Mouse (Mus musculus): ENCODE results near the gene Fanca.

Gene Fanca

DNA sequence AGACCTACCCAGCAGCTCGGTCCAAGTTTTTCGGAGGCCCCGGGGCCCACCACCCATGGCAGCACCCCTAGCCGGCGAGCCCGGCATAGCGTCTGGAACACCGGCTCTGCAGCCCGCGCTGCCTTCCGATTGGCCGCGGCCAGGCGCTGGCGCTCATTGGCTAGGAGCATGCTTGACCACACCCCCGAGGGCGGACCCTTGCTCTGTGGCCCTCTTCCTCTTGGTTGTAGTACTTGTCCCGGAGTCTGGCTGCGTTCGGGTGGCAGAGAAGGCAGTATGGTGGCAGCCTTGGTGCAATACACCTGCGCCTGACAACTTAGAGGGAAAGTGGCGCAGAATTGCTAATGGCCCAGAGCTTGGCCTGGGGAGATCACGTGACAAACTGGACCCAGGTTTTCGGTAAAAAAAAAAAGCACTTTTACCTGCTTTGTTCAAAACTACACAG, at the start of gene Fanca:
Fanca (minus strand) TSS at position 110 of the 445 bp plus-strand sequence.
- peak; percentile 93 for DNase-seq

DNA sequence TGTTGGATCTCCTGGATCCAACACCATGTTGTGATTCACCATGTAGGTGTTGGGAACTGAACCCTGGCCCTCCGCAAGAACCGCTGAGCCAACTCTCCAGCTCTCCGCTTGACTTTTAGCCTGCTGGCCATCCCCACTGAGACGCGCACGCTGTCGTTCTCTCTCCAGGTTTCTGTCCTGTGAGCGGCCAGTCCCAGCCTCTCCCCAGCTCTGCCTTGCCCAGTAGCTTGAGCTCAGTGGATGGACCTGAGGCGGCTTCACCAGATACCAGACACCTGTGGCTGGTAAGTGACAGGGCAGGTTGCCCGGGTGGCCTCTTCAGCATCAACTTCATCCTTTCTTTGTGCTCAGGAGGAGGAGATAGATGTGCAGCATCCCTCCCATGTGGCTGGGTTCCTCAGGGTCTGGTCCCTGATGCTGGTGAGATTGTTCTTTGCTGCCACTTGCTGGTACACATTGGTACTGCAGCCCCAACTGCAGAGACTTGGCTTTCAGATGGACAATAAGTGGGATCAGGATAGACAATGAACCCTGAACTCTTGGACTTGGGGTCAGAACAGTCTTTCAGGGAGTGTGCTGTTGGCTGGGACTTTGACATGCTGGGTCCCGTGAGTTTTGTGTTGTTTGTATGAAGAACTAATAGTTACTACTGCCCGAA, 42.8 kb upstream of the Fanca start:
- DNase-seq, result peak; percentile 88

DNA sequence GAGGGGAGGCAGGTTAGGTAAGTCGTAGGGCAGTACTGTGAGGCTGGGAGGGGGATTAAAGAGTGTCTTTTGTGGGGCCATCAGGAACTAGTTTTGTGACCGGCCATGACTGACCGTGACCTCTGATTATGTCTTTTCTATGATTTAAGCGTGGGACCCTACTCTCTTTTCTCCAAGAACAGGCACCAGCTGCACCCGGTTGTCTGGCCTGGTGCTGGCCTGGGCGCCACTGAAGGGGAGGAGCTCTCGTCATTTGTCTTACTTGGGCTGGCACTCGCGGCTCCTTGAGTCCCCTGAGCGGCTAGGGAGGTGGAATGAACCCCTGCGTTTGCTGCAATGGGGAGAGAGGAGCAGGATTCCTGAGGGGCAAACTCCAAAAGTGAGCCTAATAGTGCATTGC, 34.8 kb upstream of the Fanca start:
- DNase-seq, result no peak

DNA sequence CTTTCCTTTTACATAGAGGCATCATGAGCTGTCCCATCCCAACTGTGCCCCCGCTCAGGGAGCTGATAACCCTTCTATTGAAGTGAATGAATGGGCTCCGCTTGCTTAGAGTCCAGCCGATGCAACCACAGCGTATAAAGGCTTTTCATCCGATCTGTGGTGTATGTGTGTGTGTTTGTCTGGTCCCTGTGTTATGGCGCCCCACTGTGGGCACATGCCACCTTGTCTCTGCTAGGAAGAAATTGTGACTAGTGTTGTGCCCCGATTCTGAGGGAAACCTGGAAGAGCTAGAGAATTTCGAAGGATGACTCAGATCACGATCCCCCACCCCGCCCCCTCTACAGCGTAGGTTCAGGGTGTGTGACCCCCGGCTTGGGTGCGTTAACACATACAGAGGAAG, 34.4 kb upstream of the Fanca start:
- DNase-seq, result peak; percentile 71

DNA sequence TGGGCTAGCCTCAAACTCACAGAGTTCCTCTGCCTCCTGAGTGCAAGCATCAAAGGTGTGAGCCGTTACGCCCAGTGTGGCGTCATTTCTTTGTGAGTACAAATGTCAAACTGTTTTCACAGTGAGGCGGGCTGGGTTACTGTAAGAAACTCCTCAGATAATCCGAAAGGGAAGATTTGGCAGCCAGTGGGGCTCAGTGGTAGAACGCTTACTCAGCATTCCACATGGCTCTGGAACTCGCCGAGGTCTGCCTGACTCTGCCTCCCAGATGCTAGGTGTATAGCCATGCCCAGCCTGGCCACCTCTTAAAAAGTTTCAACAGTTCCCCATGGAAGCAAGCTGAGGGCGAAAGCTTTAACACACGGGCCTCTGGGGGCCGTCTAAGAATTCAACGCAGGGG, 33.7 kb upstream of the Fanca start:
- no peak for DNase-seq

DNA sequence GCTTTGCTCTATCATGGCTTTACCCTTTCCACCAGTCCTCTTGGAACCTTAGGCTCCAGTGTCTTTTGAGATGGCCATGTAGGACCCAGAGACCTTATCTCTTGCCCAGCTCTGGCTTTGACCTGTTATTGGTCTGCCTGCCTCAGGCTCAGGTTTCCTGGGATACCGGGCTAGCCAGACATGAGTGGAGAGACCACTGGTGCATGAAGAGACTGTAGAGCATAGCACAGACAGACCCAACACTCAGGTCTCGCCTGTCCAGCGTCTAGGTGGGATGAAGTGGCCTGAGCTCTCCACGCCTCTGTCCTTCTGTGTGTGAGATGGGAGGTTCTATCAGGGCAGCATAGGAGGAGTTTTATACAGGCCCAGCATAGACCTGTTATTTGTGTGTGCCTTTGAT, 30.7 kb upstream of the Fanca start:
- DNase-seq, result no peak

DNA sequence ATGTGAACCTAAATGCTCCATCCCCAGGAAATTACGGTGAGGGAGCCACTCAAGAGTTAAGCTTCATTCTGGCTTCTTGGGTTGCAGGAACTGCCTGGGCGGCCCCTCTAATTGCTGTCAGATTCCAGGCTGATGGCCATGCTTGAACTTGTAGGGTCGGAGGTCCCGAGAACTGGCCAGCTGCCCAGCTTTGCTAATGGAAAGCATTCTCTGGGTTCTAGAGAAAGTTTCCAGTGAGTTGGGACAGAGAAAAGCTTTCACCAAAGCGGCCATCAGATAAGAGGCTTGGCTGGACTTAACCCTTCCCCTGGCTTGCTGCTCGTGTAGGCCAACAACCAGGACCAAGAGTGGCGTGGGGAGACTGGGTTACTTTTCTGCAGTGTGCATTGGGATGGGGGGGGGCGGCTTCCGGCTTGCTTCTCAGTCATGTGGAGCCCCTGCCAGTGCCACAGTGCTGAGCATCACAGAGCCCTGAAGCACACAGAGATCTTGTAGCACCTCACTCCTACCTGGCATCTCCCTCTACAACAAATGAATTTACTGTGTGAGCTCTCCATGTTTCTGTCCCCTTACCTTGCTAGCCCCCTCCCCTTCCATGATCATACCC, 30.0 kb upstream of the Fanca start:
- DNase-seq, result peak; percentile 76

DNA sequence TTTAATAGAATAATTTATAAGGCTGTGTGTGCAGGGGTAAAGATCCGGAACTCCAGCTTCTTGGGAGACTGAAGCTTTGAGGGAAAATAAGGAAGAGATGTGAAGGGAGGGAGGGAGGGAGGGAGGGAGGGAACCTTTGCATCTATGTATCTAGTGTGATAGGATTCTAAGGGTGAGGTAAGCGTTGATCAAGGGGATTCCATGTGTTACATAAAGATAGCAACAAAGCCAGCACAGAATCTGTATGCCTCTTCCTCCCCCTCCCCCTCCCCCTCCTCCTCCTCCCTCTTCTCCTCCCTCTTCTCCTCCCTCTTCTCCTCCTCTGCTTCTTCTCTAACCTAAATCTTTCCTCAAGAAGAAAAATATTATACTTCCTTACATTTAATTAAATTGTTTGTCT, 28.9 kb upstream of the Fanca start:
- no peak for DNase-seq

DNA sequence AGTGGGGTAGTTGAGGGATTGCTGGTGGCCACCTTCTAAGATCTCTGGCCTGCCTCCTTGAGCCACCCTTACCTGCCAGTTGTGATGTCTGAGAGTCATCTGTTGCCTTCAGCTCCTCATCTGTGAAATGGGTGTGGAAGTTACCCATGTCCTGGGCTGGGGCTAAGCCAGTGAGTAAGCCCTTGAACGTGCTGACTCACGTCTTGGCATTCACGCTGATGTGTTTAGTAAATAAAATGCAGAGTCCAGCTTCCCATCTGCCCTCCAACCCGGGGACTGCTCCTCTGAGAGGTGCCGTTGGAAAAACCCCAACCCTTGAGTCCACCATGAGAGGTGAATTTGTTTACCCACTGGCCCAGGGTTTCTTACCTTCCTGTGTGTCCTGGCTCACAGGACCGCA, 27.5 kb upstream of the Fanca start:
- DNase-seq, result no peak

DNA sequence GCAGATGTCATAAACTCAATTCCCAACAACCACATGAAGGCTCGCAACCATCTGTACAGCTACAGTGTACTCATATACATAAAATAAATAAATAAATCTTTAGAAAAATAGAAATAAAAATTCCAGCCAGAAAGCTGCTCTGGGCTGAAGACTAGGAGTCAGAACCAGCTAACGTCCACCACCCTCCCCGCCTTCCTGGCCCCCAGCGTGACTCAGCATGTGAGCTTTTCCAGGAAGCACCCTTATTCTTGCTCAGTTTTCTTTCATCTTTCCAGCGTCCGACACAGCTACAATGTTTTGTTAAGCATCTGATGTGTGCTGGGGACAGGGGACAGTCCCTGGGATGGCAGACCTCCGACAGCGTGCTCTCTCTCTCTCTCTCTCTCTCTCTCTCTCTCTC, 26.8 kb upstream of the Fanca start:
- DNase-seq, result no peak

DNA sequence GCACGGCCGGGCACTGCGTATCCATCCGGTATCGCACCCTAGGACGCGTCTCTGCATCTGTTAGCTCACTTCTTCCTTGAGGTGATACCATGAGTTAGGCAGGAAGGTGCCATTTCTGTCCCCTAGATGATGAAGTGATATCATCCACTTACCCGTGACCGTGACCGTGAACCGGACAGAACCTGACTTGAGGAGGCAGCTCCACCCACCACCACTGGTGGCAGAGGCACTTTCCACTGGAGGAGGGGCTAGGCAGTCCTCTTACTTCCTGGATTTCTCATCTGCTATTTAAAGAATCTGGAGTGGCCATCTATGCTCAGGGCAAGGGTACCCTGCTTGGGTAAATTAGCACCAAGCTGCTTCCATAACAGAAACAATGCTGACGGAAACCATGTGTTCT, 25.0 kb upstream of the Fanca start:
- no peak for DNase-seq

DNA sequence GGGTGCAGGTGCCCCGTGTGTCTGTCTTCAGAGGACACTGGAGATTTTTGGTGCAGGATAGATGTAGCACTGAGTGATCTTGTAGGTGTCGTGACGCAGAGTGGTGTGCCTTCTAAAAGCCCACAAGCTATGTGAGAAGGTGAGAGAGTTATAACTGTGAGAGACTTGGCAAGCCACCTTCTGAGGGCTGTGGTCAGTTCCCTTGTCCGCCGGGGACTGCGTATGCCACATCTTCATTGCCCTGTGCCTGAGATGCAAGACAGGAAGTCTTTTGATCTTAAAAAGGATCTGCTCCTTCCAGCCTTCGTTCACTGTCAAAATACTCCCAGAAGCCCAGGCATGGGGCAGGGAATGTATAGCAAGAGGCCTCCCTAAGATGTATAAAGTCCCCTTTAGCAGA, 24.5 kb upstream of the Fanca start:
- no peak for DNase-seq

DNA sequence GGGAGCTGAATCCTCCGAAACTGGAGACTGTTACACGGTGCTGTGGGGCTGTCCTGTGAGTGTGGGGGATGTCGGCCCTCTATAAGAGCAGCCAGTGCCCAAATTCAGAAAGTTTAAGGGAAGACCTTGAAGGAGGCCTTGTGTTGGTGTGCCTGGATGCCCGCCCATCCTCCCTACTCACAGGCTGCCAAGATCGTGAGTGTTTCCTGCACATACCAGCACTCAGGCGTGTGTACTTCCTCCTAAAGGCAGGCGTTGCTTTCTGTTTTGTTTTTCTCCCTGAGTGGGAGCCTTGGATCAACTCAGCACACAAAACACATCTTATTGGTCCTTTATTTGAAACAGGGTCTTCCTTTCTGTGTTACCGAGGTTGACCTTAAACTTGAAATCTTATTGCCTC, 23.9 kb upstream of the Fanca start:
- DNase-seq, result no peak

DNA sequence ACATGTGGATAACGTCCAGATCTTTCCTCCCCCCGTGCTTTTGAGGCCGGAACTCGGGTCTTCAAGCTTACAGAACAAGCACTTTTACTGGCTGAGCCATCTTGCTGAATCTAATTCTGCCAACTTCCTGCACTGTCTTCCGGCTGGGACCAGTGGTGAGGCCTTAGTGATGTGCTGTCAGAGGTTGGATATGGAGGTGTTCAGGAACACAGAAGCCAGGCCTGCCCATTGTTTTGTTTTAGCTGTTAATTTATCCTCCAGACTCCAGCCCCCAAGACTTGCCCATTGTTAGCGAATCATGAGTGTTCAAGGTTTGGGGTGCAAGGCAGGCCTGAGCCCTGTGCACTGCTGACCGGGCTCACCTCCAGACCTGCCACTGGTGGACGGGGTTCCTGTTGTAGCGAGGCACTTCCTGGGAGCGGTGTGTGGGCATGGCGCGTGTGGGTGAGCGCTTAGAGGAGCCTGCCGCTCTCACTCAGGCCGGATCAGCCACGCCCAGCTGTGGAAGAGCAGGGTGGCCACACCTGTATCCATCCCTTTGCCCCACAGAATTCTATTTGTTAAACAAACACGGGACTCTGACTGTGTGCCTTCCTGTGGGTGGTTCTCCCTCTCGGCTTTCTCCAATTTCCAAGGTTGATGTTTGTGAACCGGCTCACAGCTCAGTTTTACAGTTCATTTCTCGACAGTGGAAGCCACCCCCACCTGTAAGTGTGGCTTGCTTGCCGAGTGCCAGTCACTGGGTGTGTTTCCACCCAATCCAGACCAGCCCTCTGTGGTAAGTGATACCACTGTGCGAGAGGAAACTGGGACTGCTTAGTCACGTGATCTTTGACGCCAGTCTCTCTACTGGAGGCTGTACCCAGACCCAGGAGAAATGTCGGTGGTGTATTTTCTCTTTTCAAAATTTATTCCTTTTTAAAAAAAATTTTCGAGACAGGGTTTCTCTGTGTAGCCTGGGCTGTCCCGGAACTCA, 23.0 kb upstream of the Fanca start:
- DNase-seq, result no peak

DNA sequence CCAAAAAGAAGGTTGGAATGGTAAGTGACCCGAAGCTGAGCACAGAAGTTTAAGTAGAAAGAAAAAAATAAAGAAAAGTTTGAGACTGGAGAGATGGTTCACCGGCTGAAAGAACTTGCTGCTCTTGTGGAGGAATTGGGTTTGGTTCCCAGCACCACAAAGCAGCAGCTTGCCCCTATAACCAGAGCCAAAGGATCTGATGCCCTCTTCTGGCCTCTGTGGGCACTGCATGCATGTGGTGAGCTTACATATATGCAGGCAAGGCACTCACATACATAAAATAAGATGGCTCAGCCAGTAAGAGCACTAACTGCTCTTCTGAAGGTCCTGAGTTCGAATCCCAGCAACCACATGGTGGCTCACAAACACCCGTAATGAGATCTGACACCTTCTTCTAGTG, 21.7 kb upstream of the Fanca start:
- DNase-seq, result no peak

DNA sequence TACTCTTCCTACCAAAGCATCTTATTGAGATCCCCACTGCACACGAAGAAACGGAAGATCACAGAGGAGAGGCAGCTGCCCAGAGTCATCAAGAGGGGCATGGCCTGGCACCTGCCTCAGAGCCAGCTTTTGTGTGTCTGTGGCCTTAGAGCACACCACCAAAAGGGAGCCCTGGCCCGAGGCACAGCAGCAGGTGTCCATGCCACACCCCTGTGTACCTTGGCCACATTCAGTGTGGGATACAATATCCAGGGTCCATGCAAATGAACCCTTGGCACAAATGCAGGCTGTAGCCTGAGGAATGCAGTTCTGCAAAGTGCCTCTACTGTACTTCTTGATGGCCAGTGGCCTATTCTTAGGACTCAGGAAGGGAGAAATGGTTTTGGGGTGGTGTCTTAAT, 19.1 kb upstream of the Fanca start:
- no peak for DNase-seq

DNA sequence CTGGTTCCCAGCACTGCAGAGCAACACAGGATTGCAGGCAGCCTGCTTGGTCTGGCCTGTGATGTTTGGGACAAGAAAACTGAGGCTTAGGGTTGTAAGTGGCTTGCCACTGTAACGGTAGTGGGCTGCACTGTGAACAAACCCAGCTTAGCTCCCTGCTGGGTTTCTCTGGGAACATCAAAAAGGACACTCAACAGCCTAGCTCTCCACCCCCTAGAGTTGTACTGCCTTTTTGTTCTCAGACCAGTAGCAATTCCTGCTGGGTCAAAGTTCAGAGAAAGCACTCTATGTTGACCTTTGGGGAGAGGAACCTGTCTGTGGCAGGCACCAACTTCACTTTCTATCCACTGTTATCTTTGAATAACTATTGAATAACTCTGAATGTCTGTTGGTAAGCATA, 16.1 kb upstream of the Fanca start:
- DNase-seq, result no peak

DNA sequence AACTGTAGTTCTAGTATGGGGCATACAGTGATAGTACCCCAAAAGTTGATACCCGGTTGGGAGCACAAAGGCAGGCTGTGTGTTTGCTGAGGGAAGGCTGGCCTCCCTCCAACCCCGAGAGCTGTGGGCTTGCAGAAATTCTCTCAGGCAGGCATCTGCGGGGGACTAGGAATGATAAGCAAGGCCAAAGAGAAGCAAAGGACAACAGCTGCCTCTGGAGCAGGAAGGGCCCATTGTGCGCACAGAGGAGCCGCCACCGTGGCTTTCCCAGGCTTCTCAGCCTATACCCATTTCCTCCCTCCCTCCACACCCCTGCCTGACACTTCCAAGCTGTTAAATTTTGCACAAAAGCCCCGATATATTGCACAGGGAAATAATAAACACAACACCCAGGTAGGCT, 15.5 kb upstream of the Fanca start:
- DNase-seq, result no peak

DNA sequence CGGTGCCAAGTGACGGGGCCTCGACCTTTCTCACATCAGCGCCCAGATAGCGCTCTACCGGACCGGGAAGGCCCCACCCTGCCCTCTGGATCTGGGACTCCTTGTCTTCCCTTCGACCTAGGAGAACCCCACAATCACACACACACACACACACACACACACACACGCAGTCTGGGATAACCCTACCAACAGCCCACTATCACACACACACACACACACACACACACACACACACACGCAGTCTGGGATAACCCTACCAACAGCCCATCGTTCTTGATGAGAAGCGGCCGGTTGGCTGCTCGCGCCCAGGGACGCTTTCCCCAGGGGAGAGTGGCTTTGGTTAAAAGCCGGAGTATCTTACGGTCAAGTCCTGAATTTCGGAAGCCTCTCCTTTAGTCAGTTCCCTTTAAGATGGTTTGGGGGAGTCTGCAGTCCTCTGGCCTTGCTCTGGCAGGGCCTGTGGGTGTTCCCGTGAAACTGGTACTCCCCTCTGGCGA, 14.8 kb upstream of the Fanca start:
- DNase-seq, result no peak

DNA sequence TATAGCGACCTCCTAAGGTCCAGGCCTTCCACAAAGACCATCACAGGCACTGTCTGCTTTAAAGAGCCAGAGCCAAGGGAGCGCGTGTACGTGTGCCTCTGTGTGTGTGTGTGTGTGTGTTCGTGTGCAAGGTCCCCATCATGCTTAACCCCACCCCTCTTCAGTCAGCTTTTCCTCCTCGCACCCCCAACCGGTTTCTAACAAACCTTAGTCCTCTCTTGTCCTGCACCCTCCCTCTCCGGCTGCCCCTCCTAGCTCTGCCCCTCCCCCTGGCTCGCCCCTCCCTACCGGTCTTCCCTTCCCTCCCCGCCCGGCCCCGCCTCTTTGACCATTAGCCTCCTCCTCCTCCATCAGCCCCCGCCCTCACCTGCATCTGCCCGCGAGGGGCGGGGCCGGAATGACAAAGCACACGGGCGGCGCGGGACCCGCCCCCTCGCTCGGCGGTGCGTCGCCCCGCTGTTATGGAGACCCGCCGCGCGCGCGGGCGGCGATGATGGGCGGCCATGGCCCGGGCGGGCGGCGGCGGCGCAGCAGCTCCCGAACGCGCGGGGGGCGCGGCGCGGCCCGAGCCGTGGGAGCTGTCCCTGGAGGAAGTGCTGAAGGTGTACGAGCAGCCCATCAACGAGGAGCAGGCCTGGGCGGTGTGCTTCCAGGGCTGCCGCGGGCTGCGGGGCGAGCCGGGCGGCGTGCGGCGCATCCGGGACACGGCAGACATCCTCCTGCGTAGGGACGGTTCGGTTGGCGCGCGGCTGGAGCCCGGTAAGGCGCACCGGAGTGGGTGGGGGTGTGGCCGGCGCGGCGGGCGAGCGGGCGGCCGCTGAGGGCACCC, 14.1 kb upstream of the Fanca start, which contains the start of gene Spire2:
Spire2 (plus strand) TSS at position 452 of the 829 bp plus-strand sequence.
- DNase-seq, result peak; percentile 78

DNA sequence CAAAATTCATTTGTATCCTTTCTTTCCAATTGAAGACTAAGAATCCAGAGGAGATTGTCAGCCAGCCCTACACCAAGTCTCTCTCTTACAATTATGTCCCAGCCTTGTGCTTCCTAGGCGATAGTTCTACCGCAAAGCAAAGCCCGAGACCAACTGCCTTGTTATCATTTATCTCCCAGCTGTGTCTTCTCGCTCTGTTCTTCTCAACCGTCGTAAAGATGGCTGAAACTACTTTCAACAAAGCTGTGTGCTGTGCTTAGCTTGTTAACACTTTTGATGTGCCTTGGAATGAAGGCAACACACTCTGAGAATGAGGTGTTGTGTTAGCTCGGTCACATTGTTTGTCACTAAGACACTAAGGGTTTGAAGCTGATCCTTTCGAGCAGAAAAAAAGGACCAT, 13.4 kb upstream of the Fanca start:
- no peak for DNase-seq

DNA sequence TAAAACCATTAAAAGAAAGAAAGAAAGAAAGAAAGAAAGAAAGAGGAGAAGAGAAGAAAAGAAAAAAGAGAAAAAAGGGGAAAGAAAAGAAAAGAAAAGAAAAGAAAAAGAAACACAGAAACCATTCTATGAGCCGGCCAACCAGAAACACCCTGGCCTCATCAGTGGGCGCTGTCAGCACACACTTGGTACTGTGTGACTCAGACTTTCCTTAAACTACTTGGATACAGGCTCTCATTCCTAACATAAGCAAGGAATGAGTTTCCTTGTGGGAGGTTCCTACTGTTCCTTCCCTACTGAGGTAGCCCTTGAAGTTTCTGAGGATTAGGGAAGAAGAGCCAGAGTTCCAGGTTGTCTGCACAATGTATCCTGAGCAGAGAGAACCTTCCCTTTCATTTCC, 12.9 kb upstream of the Fanca start:
- no peak for DNase-seq

DNA sequence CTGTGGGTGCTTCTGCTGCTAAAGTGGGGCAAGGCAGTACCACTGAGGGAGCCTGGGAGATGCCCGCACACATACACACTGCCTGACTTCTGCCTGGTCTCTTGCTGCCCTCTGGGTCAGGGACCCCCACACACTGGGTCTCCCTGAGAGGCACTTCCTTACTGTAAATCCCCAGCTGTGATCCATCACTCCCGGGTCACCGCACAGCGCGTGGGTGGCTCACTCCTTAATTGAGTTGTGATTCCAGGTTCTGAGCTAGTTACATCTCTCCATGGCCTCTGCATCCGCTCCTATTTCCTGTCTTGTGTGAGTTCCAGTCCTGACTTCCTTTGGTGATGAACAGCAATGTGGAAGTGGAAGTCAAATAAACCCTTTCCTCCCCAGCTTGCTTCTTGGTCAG, 12.3 kb upstream of the Fanca start:
- no peak for DNase-seq

Measured in kidney, adult 18-20 months (tissue).